ENCODE assay signal across 24 mouse cellular contexts in the genomic region with DNA sequence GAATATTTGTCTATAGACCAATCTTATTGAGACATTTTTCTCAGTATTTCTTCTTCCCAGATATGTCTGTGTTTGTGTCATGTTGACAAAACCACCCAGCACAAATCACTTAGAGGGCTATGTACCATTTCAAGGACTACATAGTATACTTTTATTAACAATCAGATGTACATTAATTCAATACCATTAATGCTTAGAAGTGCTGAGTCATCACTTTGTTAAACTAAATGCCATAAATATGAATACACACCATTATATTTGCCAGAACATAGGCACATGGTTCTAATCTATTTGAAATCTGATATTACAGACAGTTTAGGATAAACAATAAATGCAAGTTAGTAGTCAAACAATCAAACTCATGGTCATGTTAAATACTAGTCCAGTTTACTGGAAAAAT.
"Had no signal": no experiment of that assay in that cellular context is flagged by ENCODE, and none has a peak within 500 bp of the region (broad histone marks: within the 10 kb centered on the region; RNA-seq: fewer than 3 reads in every experiment).

No protein-coding gene starts in this region.

- H3K4me3 ChIP-seq: embryonic facial prominence, embryonic 10.5 days; embryonic facial prominence, embryonic 12.5 days; embryonic facial prominence, embryonic 13.5 days; embryonic facial prominence, embryonic 15.5 days; erythroblast, embryonic 14.5 days; forebrain, embryonic 10.5 days; forebrain, embryonic 12.5 days; forebrain, embryonic 13.5 days; forebrain, embryonic 15.5 days; gastrocnemius, adult 2 months; heart, adult 2 months had no signal

- H3K4me1 ChIP-seq: embryonic facial prominence, embryonic 10.5 days; embryonic facial prominence, embryonic 12.5 days; embryonic facial prominence, embryonic 13.5 days; embryonic facial prominence, embryonic 15.5 days; forebrain, embryonic 10.5 days; forebrain, embryonic 12.5 days; forebrain, embryonic 13.5 days; forebrain, embryonic 15.5 days had no signal

- H3K4me2 ChIP-seq: embryonic facial prominence, embryonic 12.5 days; embryonic facial prominence, embryonic 13.5 days; embryonic facial prominence, embryonic 15.5 days; forebrain, embryonic 12.5 days; forebrain, embryonic 13.5 days; forebrain, embryonic 15.5 days had no signal

- H3K9me3 ChIP-seq: embryonic facial prominence, embryonic 10.5 days; embryonic facial prominence, embryonic 12.5 days; embryonic facial prominence, embryonic 15.5 days; forebrain, embryonic 10.5 days; forebrain, embryonic 12.5 days; forebrain, embryonic 13.5 days; forebrain, embryonic 15.5 days had no signal

- H3K27ac ChIP-seq: embryonic facial prominence, embryonic 10.5 days; embryonic facial prominence, embryonic 12.5 days; embryonic facial prominence, embryonic 13.5 days; embryonic facial prominence, embryonic 15.5 days; forebrain, embryonic 10.5 days; forebrain, embryonic 12.5 days; forebrain, embryonic 13.5 days; forebrain, embryonic 15.5 days; gastrocnemius, adult 2 months; heart, adult 2 months had no signal

- DNase-seq: cerebellum, adult 9-11 months; cerebellum, postnatal 10 days; cerebellum, postnatal 14 days; cerebellum, postnatal 25 days; cerebellum, postnatal 36 days; embryo, embryonic 11 days; forebrain, postnatal 0 days; gastrocnemius, adult 2 months; gastrocnemius, postnatal 10 days; gastrocnemius, postnatal 14 days; gastrocnemius, postnatal 25 days; gastrocnemius, postnatal 36 days; heart, adult 11 months; heart, adult 18-20 months; heart, adult 2 months had no signal

- H3K27me3 ChIP-seq: embryonic facial prominence, embryonic 12.5 days; embryonic facial prominence, embryonic 13.5 days; embryonic facial prominence, embryonic 15.5 days; forebrain, embryonic 12.5 days; forebrain, embryonic 13.5 days; forebrain, embryonic 15.5 days had no signal

- H3K9ac ChIP-seq: embryonic facial prominence, embryonic 12.5 days; embryonic facial prominence, embryonic 13.5 days; embryonic facial prominence, embryonic 15.5 days; forebrain, embryonic 12.5 days; forebrain, embryonic 13.5 days; forebrain, embryonic 15.5 days; forebrain, postnatal 0 days had no signal

- H3K36me3 ChIP-seq: embryonic facial prominence, embryonic 10.5 days; embryonic facial prominence, embryonic 12.5 days; embryonic facial prominence, embryonic 13.5 days; embryonic facial prominence, embryonic 15.5 days; forebrain, embryonic 10.5 days; forebrain, embryonic 12.5 days; forebrain, embryonic 15.5 days had no signal
